Mouse (Mus musculus): ENCODE measurements around the gene Ugt1a5. TPM values are rescaled to one million over a fixed set of nuclear protein-coding genes. Genes with fewer than 3 reads are reported as not detected.

Ugt1a5 gene
- total and polyA plus RNA-seq, 3 experiments, result not detected

GRCm38 (mm10) chr1:88230981-88231802, 65.4 kb downstream of the Ugt1a5 start:
- TF ChIP-seq TCF12 (IDR thresholded peaks at IDR 0.05; ENCODE audit: low read depth, low read length) (no peak), USF2 (IDR thresholded peaks at IDR 0.05; ENCODE audit: borderline replicate concordance in 1 of 2, insufficient read depth in 1 of 2, low read depth in 1 of 2, low read length in 2 of 2) (no peak), MEF2A (IDR thresholded peaks at IDR 0.05; ENCODE audit: extremely low read depth, insufficient replicate concordance, low read depth, low read length, poor library complexity, severe bottlenecking) (no peak), ETS1 (IDR thresholded peaks at IDR 0.05; ENCODE audit: low read depth, low read length) (no peak), ELF1 (IDR thresholded peaks at IDR 0.05; ENCODE audit: low read depth, low read length) (no peak), SIN3A (IDR thresholded peaks at IDR 0.05; ENCODE audit: low read length) (no peak), MXI1 (IDR thresholded peaks at IDR 0.05; ENCODE audit: low read depth, low read length) (no peak), MAX (IDR thresholded peaks at IDR 0.05; ENCODE audit: low read length) (no peak)
- H3K27me3 ChIP-seq (ENCODE audit: control insufficient read depth in 1 of 2, insufficient read depth in 2 of 2, low read length in 2 of 2), result no peaks in the 10 kb centered on the region
- H3K79me2 ChIP-seq (ENCODE audit: control insufficient read depth, insufficient read depth, low read length, poor library complexity), result no peaks in the 10 kb centered on the region

GRCm38 (mm10) chr1:88231803-88232499, 66.1 kb downstream of the Ugt1a5 start:
- Histone ChIP-seq H3K27me3 (ENCODE audit: control insufficient read depth in 1 of 2, insufficient read depth in 2 of 2, low read length in 2 of 2) (no peaks in the 10 kb centered on the region), H3K9me3 (replicated peaks; ENCODE audit: insufficient read depth, low read length) (no peaks in the 10 kb centered on the region), H3K4me3 (ENCODE audit: control insufficient read depth in 1 of 2, insufficient read depth in 1 of 2, low read depth in 2 of 2, low read length in 2 of 2) (no peak overlapping the region), H3K4me1 (ENCODE audit: control insufficient read depth in 1 of 2, insufficient read depth in 2 of 2, low read length in 2 of 2) (no peaks in the 10 kb centered on the region), H3K27ac (ENCODE audit: control insufficient read depth, low read depth, low read length) (no peak overlapping the region), H3K36me3 (ENCODE audit: control insufficient read depth in 1 of 2, insufficient read depth in 2 of 2, low read length in 2 of 2) (no peaks in the 10 kb centered on the region), H3K79me2 (ENCODE audit: control insufficient read depth, insufficient read depth, low read length, poor library complexity) (no peaks in the 10 kb centered on the region), H3K9ac (ENCODE audit: control insufficient read depth, low read depth, low read length, poor library complexity, severe bottlenecking) (no peak overlapping the region)
- no peak for DNase-seq (ENCODE audit: low read depth, low spot score)
- no peak for TF ChIP-seq GATA1 (IDR thresholded peaks at IDR 0.05; ENCODE audit: low read depth, low read length)
- TF ChIP-seq TBP (IDR thresholded peaks at IDR 0.05; ENCODE audit: low read depth, low read length), result no peak
- TF ChIP-seq JUND (IDR thresholded peaks at IDR 0.05; ENCODE audit: low read depth, low read length), result no peak
- TF ChIP-seq NELFE (IDR thresholded peaks at IDR 0.05; ENCODE audit: low read depth, low read length), result no peak
- TF ChIP-seq MAZ (IDR thresholded peaks at IDR 0.05; ENCODE audit: low read depth, low read length), result no peak
- no peak for TF ChIP-seq POLR2A (IDR thresholded peaks at IDR 0.05; ENCODE audit: control insufficient read depth in 1 of 2, insufficient read depth in 1 of 2, low read depth in 1 of 2, low read length in 2 of 2, poor library complexity in 1 of 2)
- no peak for TF ChIP-seq KAT2A (conservative IDR thresholded peaks at IDR 0.05; ENCODE audit: low read depth, low read length)
- no peak for TF ChIP-seq MEF2A (IDR thresholded peaks at IDR 0.05; ENCODE audit: extremely low read depth, insufficient replicate concordance, low read depth, low read length, poor library complexity, severe bottlenecking)
- no peak for TF ChIP-seq CHD1 (IDR thresholded peaks at IDR 0.05; ENCODE audit: low read depth, low read length)
- no peak for TF ChIP-seq ETS1 (IDR thresholded peaks at IDR 0.05; ENCODE audit: low read depth, low read length)
- TF ChIP-seq USF2 (IDR thresholded peaks at IDR 0.05; ENCODE audit: borderline replicate concordance in 1 of 2, insufficient read depth in 1 of 2, low read depth in 1 of 2, low read length in 2 of 2), result no peak

More at GRCm38 (mm10) chr1:88230981-88231802, 65.4 kb downstream of the Ugt1a5 start:
- H3K9me3 ChIP-seq (replicated peaks; ENCODE audit: insufficient read depth, low read length), result no peaks in the 10 kb centered on the region
- H3K27ac ChIP-seq (ENCODE audit: control insufficient read depth, low read depth, low read length), result no peak overlapping the region
- H3K4me1 ChIP-seq (ENCODE audit: control insufficient read depth in 1 of 2, insufficient read depth in 2 of 2, low read length in 2 of 2), result no peaks in the 10 kb centered on the region
- H3K36me3 ChIP-seq (ENCODE audit: control insufficient read depth in 1 of 2, insufficient read depth in 2 of 2, low read length in 2 of 2), result no peaks in the 10 kb centered on the region
- DNase-seq (ENCODE audit: low read depth, low spot score), result no peak
- no peak overlapping the region for H3K4me3 ChIP-seq (ENCODE audit: control insufficient read depth in 1 of 2, insufficient read depth in 1 of 2, low read depth in 2 of 2, low read length in 2 of 2)
- no peak overlapping the region for H3K9ac ChIP-seq (ENCODE audit: control insufficient read depth, low read depth, low read length, poor library complexity, severe bottlenecking)
